Mouse (Mus musculus) lung, postnatal 25 days (tissue): ENCODE data around the gene Dab2ip.
A peak's percentile ranks its signal among the peaks of the same experiment; 100 is the strongest.

Experiments
- DNase-seq: peaks from one replicate; pipeline ENCODE4 v3.0.0; 2022; ENCODE audit warnings: low spot score

Dab2ip gene

DNA sequence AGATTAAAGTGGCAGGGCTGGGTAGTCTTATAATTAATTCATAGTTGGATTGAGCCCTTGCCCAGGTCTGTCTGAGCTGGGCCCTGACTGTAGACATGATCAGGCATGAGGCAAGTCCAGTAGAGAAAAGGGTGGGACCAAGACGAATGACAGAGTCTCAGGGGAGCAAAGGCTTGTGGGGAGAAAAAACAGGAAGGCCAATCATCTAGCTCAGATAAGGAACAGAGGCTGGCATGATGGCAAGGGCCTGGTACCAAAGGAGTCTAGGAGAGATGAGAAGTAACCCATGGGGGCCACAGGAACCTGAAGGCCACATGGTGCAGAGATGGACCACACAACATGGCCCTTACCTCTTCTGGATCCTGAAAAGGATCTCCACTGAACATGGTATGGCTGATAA, 158.1 kb downstream of the Dab2ip start:
- no peak for DNase-seq

DNA sequence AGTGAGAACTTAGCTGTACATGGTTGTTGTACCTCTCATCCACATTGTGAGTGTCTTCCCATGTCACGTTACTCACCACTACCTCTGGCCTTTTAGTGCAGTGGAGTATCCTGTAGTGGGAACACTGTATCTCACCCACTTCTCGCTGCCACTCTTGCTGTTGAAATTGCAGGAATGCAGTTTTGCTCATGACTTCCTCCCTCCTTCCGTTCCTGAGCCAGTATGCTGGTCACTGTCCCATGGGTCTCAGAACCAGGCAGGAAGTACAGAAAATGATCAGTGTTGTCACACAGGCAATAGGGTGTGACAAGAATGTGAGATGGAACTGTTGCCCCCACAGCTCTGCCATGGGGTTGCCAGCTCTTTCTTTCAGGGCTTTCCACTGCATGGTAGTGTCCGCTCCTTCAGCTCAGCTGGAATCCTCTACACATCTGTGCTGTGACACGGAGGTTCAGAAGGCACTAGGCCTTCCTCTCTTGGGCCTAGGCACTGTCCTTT, 160.0 kb downstream of the Dab2ip start:
- no peak for DNase-seq

DNA sequence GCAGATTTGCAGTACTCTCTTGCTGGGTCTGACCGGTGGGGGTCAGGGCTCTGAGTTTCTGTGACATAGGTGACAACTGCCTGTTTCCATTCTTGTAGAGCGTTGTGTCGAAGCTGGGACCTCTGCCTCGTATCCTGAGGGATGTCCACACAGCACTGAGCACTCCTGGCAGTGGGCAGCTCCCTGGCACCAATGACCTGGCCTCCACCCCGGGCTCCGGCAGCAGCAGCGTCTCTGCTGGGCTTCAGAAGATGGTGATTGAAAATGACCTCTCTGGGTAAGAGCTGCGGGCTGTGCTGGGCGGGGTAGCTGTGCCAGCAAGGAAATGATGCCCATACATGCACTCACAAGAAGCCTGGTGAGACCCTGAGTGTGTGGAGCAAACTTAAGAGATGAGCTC, 160.6 kb downstream of the Dab2ip start:
- no peak for DNase-seq

DNA sequence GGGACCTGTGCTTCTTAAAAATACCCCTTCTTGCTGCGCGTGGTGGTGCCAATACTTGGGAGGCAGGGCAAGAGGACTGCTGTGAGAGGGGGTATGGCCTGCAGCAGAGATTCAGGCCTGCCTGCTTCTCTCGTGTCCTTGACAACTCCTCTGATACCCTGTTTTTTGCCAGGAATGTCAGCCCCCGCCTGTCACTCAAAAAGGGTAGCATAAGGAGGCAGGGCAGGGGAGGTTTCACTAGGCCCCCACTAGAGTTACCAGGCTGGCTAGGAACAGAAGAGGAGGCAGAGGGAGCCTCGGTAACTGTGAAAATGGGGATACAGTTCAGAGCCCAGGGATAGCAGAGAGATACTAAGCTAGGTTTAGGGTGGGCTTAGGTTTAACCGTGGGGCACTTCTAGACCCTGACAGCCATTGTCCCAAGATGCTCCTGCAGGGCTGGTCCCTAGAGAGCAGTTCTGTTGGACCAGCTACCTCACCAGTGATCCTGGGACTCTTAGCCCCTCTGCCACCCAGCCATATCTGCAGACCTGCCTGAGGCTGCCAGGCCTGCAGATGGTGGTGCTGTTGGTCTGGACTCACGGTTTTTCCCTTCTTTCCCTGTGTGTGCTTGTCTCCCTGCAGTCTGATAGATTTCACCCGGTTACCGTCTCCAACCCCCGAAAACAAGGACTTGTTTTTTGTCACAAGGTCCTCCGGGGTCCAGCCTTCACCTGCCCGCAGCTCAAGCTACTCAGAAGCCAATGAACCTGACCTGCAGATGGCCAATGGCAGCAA, 161.4 kb downstream of the Dab2ip start:
- DNase-seq, result no peak

DNA sequence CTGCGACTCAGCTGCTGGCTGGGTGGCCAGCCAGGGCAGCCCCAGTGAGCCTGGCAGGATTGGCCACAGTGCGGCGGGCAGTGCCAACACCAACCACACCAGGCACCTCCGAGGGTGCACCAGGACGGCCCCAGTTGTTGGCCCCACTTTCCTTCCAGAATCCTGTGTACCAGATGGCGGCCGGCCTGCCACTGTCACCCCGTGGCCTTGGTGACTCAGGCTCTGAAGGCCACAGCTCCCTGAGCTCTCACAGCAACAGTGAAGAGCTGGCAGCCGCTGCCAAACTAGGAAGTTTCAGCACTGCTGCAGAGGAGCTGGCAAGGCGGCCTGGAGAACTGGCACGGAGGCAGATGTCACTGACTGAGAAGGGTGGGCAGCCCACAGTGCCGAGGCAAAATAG, 162.0 kb downstream of the Dab2ip start:
- no peak for DNase-seq

DNA sequence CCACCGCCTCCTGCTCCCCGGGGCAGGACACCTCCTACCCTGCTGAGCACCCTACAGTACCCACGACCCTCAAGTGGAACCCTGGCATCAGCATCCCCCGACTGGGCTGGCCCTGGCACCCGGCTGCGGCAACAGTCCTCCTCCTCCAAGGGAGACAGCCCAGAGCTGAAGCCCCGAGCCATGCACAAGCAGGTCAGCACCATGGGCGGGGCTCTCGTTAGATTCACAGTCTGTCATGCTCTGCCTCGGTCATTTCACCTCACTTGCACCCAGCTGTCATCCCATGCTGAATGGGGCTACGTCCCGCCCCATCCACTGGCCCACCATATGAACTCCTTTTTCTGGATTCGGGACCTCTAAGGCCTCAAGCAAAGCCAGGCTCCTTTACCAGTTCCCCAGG, 162.5 kb downstream of the Dab2ip start:
- no peak for DNase-seq

DNA sequence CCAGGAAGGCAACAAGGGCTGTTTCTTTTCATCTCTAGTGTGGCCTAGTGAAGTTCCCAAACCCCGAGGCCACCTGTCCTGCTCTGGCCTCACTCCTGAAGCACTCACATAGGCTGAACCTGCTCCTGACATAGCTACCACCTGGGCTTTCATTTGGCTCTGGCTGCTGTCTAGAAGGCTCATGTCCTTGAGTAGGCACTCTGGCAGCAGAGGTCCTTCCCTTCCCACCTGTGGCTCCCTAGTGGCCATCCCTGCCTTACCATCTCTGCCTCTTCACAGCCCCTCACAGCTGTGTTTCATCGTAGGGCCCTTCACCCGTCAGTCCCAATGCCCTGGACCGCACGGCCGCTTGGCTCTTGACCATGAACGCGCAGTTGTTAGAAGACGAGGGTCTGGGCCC, 162.9 kb downstream of the Dab2ip start:
- no peak for DNase-seq

DNA sequence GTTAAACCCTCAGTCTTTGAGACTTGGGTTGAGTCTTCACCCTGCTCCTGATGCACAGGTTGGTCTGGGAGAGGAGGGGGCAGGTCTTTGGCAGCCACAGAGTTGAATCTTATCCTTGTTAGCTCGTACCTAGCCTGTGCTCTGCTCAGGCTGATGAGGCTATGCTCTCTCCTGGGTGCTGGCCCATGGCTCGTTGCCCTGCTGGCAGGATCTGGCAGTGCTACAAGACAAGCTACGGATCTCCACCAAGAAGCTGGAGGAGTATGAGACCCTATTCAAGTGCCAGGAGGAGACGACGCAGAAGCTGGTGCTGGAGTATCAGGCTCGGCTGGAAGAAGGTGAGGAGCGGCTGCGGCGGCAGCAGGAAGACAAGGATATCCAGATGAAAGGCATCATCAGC, 164.8 kb downstream of the Dab2ip start:
- no peak for DNase-seq

DNA sequence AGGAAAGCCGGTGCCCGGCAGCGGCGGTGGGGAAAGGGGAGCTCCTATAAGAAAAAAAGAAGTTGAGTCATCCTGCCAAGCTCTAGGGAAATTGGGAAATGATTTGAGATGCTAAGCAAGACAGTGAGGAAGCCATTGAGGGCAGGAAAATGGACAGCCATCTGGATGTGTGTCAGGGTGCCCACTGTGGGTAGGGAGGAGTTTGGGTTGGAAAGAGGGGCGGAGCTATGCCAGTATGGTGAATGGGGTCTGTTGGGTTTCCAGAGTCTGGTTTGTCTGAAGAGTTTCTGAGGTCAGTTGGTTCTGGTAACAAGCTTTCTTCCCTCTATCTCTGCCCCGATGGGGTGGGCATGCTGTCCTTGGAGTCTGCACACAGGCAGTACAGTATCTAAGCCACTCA, 165.2 kb downstream of the Dab2ip start:
- no peak for DNase-seq

DNA sequence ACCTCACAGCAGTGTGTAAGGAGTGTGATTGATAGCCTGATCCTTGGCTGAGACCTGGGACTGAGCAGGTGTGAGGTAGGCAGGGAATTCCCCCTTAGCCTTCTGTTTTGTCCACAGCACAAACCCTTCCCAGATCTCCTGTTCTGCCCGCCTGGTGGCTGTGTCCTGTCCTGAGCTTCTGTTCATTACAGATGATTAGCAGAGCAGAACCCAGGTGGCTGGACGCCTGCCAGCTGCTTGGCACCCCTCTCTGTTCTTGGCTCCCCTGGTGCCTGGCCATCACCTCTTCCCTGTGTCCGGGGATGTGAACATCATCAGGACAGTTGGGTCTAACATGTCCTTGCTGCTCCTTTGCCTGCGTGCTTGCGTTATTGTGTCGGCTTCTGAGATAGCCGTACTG, 165.6 kb downstream of the Dab2ip start:
- DNase-seq, result no peak

DNA sequence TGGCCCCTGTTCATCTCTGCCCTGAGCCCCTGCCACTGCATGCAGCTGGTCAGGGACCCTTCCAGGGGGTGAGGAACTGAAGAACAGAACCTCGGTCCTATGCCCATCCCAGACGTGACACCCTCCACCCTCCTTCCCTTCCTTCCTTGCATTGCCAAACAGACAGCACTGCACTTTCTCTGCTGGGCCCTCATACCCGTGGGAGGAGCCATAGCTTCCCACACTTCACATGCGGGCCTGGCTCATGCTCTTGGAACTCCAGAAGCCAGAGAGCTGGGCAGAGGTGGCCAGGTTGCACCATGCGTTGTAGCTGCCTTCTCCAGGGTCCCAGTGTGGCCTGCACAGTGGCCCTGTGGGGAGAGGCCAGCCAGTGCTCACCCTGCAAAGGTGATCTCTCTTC, 170.6 kb downstream of the Dab2ip start:
- DNase-seq, result no peak

DNA sequence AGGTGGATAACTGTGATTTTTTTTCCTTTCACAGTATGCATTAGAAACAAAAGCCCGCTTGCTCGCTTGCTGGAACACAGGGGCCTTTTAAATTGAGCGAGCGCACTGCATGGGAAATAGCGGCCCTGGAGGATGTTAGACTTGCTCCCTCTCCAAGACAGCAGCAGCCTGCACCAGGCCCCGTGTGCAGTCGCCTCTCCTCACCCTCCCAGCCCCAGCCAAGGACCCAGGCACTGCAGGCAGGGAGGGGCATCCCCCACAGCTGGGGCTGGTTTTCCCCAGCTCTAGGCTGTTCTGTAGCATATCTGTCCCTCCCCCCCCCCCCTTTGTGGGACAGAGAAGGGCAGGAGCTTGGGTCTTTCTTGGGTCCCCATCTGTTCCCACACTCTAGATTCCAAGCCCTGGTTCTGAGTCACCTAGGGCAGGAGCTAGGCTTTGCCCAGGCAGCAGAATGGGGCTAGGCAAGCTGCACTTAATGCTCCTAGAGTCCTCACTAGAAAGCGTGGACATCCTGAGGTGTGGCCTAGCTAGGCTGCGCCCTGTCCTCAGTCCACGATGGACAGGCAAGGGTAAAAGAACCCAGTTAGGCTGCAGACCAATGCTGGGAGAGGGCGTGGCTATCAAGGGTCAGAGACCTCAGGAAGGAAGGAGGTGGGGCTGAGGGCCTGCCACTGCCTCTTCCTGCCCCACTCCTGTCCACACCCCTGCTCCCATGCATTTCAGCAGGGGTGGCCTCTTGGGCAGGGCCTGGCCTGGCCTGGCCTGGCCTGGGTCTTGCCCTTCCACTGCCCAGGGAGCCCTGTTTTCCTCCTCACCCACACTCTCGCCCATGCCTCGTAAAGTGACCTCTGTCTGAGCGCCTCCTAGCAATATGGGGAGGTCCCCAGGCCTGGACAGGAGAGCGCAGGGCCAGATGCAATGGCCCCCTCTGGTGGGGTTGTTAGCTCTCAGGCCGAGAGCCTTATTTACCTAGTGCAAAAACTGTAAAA, 171.3 kb downstream of the Dab2ip start:
- peak; percentile 86 for DNase-seq

DNA sequence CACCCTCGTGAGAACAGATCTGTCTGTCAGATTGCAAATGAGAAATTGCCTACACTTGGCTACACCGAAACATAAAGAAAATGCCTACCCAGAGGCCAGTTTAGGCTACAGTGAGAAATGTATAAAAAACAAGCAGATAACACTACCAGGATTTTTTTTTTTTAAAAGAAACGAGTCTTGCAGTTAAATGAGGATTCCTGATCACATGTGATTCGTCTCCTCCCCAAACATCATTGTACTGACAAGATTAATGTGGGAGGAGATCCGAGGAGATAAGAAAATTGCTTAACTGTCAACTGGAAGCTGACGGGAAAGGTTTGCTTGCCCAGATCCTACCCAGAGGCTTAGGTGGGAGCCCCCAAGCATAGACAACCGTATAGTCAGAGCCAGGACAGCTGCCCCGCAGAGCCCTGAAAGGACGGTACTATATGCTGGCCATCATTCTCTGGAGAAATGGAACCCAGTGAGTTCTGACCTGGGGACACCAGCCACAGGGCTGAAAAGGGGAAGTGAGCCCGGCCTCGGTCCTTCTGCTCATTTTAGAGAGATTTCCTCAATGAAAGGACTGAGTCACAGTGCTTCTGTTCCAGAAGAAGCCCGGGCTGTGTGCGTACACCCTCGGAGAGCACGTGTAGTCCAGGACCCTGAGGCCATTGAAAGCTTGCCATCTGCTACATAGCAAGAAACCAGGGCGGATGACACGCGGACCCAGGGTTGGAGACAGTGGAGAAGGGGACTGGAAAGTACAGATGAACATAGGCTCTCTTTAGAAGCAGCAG, 173.8 kb downstream of the Dab2ip start:
- no peak for DNase-seq

DNA sequence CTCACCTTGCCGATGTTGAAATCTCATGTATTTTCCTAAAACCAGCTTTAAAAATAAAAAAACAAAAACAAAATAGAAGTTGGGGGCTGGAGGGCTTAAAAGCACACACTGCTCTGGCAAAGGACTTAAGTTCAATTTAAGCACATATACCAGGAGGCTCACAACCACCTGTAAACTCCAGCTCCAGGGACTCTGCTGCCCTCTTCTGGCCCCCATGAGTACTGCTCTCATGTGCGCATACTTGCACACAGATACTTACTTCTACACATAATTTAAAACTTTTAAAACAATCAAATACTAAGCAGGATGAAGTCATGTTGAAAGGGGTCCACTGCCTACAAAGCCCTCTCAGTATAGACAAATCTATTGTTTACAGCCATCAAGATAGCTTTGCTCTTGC, 176.9 kb downstream of the Dab2ip start:
- DNase-seq, result no peak

DNA sequence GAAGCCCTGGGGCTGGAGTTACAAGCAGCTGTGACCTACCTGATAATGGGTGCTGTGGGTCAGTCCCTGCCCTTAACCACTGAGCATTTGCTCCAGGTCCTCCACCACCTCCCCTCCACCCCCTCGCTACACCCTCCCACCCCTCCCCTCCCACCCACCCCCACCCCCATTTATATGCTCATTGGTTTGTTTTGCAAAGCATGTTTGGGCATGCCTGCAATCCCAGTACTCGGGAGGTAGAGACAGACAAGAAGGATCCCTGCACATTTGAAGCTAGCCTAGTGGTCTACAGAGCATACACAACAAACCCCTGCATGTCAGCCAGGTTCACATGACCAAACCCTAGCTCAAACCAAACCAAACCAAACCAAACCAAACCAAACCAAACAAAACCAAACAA, 178.0 kb downstream of the Dab2ip start:
- DNase-seq, result no peak

DNA sequence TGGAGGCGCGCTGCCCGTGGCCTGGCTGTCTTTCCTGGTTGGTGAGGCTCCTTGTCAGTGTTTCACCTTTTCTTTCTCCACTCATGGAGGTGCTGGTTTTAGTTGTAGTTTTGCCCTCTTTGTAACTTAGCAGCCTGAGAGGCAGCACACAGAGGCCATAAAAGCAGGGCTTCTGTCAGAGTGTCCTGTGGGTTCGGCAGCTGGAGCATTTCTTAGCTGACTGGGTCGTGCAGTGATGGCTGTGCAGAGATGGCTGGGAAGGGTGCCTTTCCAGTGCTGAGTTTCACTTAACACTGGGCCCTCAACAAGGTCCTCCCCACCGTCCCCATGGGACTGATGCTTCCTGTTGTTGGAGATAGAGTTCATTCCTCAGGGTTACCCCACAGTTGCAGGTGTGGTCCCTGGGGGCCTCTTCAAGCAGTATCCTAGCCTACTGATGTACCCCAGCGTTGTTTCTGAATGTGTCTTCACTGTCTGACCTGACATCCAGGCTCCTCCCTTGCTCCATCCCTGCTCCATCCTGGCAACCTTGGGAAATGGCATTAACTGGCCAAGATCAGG, 179.5 kb downstream of the Dab2ip start:
- DNase-seq, result no peak

DNA sequence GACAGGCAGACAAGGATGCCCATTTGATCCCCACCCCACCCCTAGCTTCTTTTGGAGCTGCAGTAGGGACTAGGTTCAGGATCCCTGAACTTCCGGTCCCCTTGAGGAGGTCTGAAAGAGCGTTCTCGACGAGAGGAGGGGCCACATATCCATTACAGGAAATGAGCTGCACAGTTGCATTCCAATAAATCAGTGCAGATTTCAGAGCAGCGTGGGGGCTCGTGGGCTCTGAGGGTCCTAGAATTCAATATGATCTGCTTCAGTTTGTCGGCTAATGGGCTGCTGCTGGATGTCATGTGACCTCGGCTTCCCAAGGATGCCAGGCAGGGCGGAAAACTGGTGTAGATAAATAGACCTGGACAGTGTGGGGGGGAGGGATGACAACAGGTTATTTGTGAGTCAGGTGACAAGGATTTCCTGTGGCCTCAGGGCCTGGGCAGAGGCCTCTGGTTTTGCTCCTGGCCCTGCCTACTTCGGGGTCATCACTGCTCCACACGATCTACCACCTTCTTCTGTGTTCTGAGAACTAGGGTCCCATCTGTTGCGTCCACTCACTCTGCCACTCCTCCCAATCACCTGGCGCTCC, 181.7 kb downstream of the Dab2ip start:
- no peak for DNase-seq

DNA sequence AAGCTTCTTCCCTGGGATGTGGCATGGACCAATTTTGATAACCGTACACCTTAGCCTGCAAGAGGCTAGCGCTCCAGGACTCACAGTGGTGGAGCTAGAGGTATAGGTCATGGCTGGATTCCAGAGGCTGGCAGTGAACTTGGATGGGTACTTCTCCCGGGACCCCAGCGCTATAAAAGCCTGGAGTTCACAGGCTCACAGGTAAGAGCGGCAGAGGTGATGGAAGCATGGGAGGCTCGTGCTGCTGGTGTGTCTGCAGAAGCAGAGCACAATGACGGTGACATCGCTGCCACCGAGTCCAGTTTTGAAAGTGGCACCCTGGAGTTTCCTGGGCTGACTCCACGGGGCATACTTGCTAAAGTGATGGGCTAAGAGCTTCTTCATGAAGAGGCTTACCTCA, 187.8 kb downstream of the Dab2ip start:
- no peak for DNase-seq

DNA sequence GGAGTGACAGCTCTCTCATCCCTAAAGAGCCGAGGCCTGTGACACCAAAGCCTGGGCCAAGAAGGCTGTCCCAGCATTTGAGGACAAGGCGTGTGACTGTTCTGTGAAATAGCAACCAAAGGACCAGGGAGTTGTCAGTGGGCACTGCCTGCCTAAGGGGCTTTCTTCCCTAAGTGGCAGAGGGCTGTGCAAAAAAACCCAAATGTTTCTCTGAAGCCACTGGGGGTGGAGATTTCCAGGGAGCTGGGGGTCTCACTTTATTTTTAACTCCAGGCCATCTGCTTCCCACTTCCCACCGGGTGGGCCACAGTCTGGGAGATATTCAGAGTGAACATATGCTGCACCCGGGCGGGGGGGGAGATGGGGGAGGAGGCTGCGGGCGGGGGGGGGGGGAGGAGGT, 188.6 kb downstream of the Dab2ip start:
- no peak for DNase-seq

DNA sequence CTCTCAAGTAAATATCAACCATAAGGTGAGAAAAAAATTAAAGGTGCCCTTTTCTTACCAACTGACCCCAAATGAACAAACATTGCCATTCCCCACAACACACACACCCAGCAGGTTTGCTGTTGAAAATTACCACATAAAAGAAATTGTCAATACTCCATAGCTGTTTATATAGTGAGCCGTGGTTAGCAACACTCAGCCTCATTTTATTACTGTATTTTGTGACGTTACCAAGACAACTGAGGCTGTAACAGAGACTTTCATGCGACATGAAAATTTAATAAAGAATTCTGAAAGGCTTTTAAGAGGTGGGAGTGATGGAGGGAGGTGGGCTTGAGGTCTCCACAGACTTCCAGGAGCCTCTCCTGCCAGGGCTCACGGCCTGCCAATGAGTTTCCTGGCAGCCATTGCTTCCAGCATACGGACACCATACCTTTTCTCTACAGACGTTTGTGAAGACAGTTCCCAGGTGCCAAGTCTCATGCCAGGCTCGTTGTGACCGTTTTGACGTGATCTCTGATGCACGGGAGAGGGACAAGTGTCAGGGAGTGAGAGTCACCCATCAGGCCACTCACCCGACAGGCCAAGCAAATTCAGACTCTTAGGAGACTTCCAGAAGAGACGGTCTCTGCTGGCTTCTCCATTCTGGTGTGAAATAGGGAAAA, 189.4 kb downstream of the Dab2ip start:
- DNase-seq, result no peak

DNA sequence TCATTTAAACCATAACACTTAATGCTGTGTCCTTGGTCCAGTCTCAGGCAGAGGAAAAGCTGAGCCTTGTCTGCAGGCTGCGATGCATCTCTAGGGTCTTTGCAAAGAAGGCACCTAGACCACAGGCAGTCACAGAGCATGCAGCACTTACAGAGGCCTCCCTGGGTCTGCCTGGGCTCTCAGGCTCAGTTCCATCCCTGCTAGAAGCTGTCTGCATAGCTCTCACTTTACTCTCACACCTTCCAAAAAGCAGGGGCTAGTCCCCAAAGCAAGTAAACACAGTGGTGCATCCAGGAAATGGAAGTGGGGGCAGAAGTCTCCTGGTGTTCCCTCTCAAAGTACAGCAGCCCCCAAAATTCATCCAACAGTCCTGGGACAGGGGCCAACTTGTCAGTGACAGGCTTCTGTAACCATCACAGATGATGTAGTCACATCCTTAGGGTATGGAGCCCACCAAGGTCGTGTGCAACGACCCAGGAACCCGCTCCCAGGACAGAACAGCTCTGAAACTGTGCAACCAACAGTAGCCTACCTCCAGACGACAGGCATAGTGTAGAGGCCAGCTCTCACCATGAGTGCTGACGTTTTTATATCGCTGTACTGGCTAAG, 192.6 kb downstream of the Dab2ip start:
- no peak for DNase-seq
